Mouse (Mus musculus) liver, embryonic 16.5 days (tissue): ENCODE data around the gene Pear1. TPM values are rescaled to one million over a fixed set of nuclear protein-coding genes. Genes with fewer than 3 reads are reported as not detected.

ENCODE experiments used
- ATAC-seq: fragments of 200-750 bp; cut with Nextera tagmentation; 2 replicates; pipeline ENCODE4 v1.8.0; 2017; ENCODE audit warnings: low read depth, mild to moderate bottlenecking, moderate number of reproducible peaks, moderate library complexity
- H3K27ac ChIP-seq: fragments of 300-500 bp; sonication (generic); 2 replicates; pipeline ENCODE4 v1.5.1; 2014; ENCODE audit warnings: mild to moderate bottlenecking, low read length
- H3K27me3 ChIP-seq: fragments of 300-500 bp; sonication (generic); 2 replicates; pipeline ENCODE4 v1.6.1; 2014; ENCODE audit warnings: low read depth, low read length, mixed read lengths; ENCODE audit not compliant: control insufficient read depth, insufficient read depth
- H3K36me3 ChIP-seq: fragments of 300-500 bp; sonication (generic); 2 replicates; pipeline ENCODE4 v1.6.1; 2014; ENCODE audit warnings: mild to moderate bottlenecking; ENCODE audit not compliant: control insufficient read depth, insufficient read depth
- H3K4me1 ChIP-seq: fragments of 300-500 bp; sonication (generic); 2 replicates; pipeline ENCODE4 v1.6.1; 2014; ENCODE audit warnings: low read depth, low read length, mixed read lengths; ENCODE audit not compliant: control insufficient read depth
- H3K4me2 ChIP-seq: fragments of 300-500 bp; sonication (generic); 2 replicates; pipeline ENCODE4 v1.6.1; 2014; ENCODE audit warnings: low read depth, low read length, mixed read lengths
- H3K4me3 ChIP-seq: fragments of 300-500 bp; sonication (generic); 2 replicates; pipeline ENCODE4 v1.5.1; 2014; ENCODE audit warnings: low read depth, mild to moderate bottlenecking, low read length
- H3K9ac ChIP-seq: fragments of 300-500 bp; sonication (generic); 2 replicates; pipeline ENCODE4 v1.6.1; 2014; ENCODE audit warnings: low read depth, low read length
- H3K9me3 ChIP-seq: fragments of 300-500 bp; sonication (generic); replicated peaks from 2 replicates; pipeline ENCODE4 v1.6.1; 2016; ENCODE audit warnings: low read length; ENCODE audit not compliant: control insufficient read depth
- WGBS: fragments of 180-500 bp; shearing (Covaris S2); extraction: QIAGEN DNeasy Blood & Tissue Kit; methylation state at CpG from one replicate; pipeline ENCODE4 v1.1.7; 2014; ENCODE audit not compliant: insufficient replicate concordance; 5-methylcytosine and 5-hydroxymethylcytosine counted together
- polyA plus RNA-seq: library from polyadenylated mRNA; unstranded; fragments of >200 nt; fragmentation: Nextera tagmentation; extraction: Ambion mirVana; gene quantifications from 2 replicates; pipeline ENCODE4 v1.2.1, GENCODE M21; 2015

The Pear1 gene
- polyA plus RNA-seq, 1 experiment from 2014 or later = 6.5 TPM

GRCm38 (mm10) chr3:87735335-87735734, 88.8 kb downstream of the Pear1 start:
- WGBS = 73% methylated on average over 9 of the region's 9 CpGs
- Histone ChIP-seq H3K9me3 (no peaks in the 10 kb centered on the region), H3K9ac (no peak overlapping the region), H3K4me1 (no peaks in the 10 kb centered on the region), H3K27ac (no peak overlapping the region), H3K4me2 (no peak overlapping the region), H3K27me3 (no peaks in the 10 kb centered on the region), H3K4me3 (no peak overlapping the region), H3K36me3 (no peaks in the 10 kb centered on the region)
- ATAC-seq = no peak

DNA sequence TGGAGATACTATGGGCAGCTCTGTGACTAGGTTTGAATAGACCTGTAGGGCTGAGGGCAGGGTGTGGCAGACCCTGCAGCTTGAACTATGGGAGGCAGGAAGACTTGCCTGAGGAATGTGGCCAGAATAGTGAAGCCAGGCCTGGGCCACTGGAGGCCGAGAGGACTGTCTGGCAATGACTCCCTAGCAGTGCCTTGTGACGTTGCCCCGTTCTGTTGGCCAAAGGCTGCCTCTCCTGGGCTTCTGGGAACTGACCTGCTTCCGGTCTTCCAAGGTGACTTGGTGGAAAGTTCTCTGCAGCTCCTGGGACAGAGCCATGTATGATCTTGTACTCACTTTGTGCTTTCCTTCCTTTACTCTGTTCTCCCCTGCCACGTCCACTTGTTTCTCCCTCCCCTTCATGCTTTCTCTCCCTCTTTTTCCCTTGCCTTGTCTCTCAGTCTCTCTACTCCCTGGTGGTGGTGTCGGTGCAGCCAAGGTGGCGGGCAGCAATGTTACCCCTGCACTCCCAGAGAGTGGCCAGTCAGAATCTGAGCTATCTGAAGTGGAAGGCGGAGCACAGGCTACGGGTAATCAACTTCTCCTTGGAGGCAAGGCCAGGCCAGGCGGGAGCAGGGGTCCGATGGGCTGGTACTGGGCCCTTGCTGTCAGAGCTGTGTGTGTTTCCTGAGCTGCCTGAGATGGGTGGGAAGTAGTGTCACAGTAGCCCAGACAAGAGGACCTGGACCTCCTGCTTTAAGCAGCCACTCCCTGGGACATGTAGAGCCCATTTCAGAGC, 89.9 kb downstream of the Pear1 start:
- no peaks in the 10 kb centered on the region for H3K36me3 ChIP-seq
- no peak for ATAC-seq
- no peak overlapping the region for H3K27ac ChIP-seq
- H3K9me3 ChIP-seq = no peaks in the 10 kb centered on the region
- WGBS = 63% methylated on average over 11 of the region's 11 CpGs
- H3K4me1 ChIP-seq = no peaks in the 10 kb centered on the region
- no peak overlapping the region for H3K4me3 ChIP-seq
- H3K27me3 ChIP-seq = no peaks in the 10 kb centered on the region
- no peak overlapping the region for H3K4me2 ChIP-seq
- H3K9ac ChIP-seq = no peak overlapping the region

DNA sequence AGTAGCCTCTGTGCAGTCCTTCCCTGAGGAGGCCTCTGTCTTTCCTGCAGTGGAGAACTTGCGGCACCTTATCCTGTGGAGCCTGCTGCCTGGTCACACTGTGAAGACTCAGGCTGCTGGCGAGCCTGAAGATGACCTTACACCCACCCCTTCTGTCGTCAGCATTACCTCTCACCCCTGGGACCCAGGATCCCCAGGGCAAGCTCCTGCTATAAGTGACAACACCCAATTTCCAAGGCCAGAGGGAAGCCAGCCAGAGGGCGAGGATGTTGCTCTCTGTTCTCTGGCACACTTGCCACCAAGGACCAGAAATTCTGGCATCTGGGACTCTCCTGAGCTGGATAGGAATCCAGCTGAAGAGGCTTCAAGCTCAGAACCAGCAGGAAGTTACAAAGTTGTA, 91.0 kb downstream of the Pear1 start:
- Histone ChIP-seq H3K27ac (no peak overlapping the region), H3K4me2 (no peak overlapping the region), H3K9me3 (no peaks in the 10 kb centered on the region), H3K36me3 (no peaks in the 10 kb centered on the region), H3K4me1 (no peaks in the 10 kb centered on the region), H3K9ac (no peak overlapping the region), H3K4me3 (no peak overlapping the region), H3K27me3 (no peaks in the 10 kb centered on the region)
- 59% methylated on average over 4 of the region's 4 CpGs for WGBS
- no peak for ATAC-seq

- H3K9me3 ChIP-seq = no peaks in the 10 kb centered on the region
- H3K27ac ChIP-seq = no peak overlapping the region
- H3K9ac ChIP-seq = no peak overlapping the region
- no peaks in the 10 kb centered on the region for H3K4me1 ChIP-seq
- ATAC-seq = no peak
- no peaks in the 10 kb centered on the region for H3K27me3 ChIP-seq
- H3K36me3 ChIP-seq = 0 out of 2 replicates have a peak, but pooled peaks cover 2% of the 10 kb centered on the region
- no peak overlapping the region for H3K4me3 ChIP-seq
- WGBS = 59% methylated on average over 6 of the region's 6 CpGs
- no peak overlapping the region for H3K4me2 ChIP-seq
These were observed 95.4 kb downstream of the Pear1 start for GRCm38 (mm10) chr3:87728696-87729095.

DNA sequence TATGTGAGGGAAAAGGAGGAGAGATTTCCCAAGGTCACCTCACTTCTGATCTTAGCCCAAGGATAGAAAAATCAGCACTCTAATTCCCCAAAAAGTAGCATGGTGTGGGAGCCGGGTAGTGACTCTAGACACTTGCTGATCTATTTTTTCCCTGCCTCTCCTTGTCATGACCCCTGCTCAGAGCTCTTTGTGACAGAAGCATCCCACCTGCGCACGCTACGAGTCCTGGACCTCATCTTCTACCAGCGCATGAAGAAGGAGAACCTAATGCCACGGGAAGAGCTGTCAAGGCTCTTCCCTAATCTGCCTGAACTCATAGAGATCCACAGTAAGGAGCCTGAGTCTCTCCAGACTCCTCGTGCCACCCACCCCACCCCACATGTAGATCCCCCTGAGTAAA, 97.9 kb downstream of the Pear1 start:
- Histone ChIP-seq H3K4me3 (no peak overlapping the region), H3K4me1 (no peaks in the 10 kb centered on the region), H3K4me2 (no peak overlapping the region), H3K9me3 (no peaks in the 10 kb centered on the region), H3K27me3 (no peaks in the 10 kb centered on the region), H3K27ac (no peak overlapping the region), H3K9ac (no peak overlapping the region), H3K36me3 (0 out of 2 replicates have a peak, but pooled peaks cover 2% of the 10 kb centered on the region)
- ATAC-seq = no peak
- WGBS = 76% methylated on average over 7 of the region's 7 CpGs

DNA sequence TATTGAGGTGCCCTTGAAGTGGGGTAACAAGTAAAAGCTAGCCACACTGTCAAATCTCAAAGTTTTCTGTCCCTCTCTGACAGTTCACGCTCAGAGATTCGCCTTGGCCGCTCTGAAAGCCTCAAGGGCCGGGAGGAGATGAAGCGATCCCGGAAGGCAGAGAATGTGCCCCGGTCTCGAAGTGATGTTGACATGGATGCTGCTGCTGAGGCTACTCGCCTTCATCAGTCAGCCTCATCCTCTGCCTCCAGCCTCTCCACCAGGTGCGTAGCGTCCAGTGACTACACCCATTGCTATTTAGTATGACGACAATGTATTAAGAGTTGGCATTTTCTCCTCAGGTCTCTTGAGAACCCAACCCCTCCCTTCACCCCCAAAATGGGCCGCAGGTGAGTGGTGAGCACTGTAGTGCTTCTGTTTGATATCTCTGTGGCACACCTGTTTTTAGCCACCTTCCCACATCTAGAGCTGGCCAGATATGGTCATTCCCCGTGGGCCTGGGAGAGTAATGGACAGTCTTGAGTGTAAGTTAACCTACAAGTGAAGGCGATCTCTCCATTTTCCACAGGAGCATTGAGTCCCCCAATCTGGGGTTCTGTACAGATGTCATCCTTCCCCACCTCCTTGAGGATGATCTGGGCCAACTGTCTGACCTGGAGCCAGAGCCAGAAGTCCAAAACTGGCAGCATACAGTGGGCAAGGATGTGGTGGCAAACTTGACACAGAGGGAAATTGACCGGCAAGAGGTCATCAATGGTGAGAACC, 98.5 kb downstream of the Pear1 start:
- H3K9me3 ChIP-seq = no peaks in the 10 kb centered on the region
- no peaks in the 10 kb centered on the region for H3K4me1 ChIP-seq
- H3K4me3 ChIP-seq = no peak overlapping the region
- no peak overlapping the region for H3K9ac ChIP-seq
- no peak for ATAC-seq
- no peaks in the 10 kb centered on the region for H3K27me3 ChIP-seq
- WGBS = 80% methylated on average over 16 of the region's 16 CpGs
- H3K27ac ChIP-seq = no peak overlapping the region
- 0 out of 2 replicates have a peak, but pooled peaks cover 2% of the 10 kb centered on the region for H3K36me3 ChIP-seq
- no peak overlapping the region for H3K4me2 ChIP-seq

DNA sequence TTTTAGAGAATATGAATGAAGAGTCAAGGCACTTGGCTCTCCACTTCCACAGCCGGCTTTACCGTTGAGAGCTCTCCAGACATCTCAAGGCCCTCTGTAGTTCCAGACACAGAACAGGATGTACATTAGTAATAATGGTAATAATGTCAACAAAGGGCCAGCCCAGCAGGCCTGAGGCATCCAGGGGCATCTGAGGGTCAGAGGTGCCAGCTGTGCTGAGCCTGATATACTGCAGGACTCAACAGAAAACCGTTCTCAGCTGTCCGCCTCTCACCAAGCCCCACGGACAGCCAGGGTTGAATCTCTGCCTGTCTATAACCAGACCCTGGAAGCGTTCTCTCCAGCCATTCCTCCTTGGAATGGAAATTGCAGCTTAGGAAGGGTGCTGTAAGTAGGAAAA, 99.5 kb downstream of the Pear1 start:
- Histone ChIP-seq H3K36me3 (0 out of 2 replicates have a peak, but pooled peaks cover 2% of the 10 kb centered on the region), H3K9me3 (no peaks in the 10 kb centered on the region), H3K4me2 (no peak overlapping the region), H3K27me3 (no peaks in the 10 kb centered on the region), H3K4me1 (no peaks in the 10 kb centered on the region), H3K27ac (no peak overlapping the region), H3K9ac (no peak overlapping the region), H3K4me3 (no peak overlapping the region)
- whole genome bisulfite sequencing = 75% methylated on average over 6 of the region's 6 CpGs
- ATAC-seq = no peak

GRCm38 (mm10) chr3:87718525-87718924, 105.6 kb downstream of the Pear1 start:
- no peaks in the 10 kb centered on the region for H3K36me3 ChIP-seq
- no peak for ATAC-seq

More at GRCm38 (mm10) chr3:87718525-87718924, 105.6 kb downstream of the Pear1 start:
- Histone ChIP-seq H3K4me3 (no peak overlapping the region), H3K9me3 (no peaks in the 10 kb centered on the region), H3K4me1 (no peaks in the 10 kb centered on the region), H3K27ac (no peak overlapping the region), H3K27me3 (no peaks in the 10 kb centered on the region), H3K4me2 (no peak overlapping the region), H3K9ac (no peak overlapping the region)
- WGBS = 44% methylated on average over 2 of the region's 2 CpGs
